Mouse (Mus musculus): ENCODE measurements around the gene Cfap52. TPM values are rescaled to one million over a fixed set of nuclear protein-coding genes. Genes with fewer than 3 reads are reported as not detected.

Gene Cfap52
- polyA plus RNA-seq, 1 experiment from 2014 or later: 1.9 TPM

- H3K27me3 ChIP-seq: no peaks in the 10 kb centered on the region
- no peak for ATAC-seq
- POLR2A ChIA-PET: no interaction called here
- in situ Hi-C loops (cut with MboI; ENCODE audit: low pct_unique_long_range_greater_than_20kb): loop anchor here (25.0 kb wide), 1 partner anchor 264 kb away; no protein-coding TSS in a partner anchor
- CTCF ChIA-PET: no interaction called here
- DNase-seq (ENCODE audit: low read depth, low spot score): no peak
- no peak for TF ChIP-seq CTCF (IDR thresholded peaks at IDR 0.05)
Observed at GRCm38 (mm10) chr11:67926348-67927055, 38.9 kb downstream of the Cfap52 start.

- H3K27me3 ChIP-seq: no peaks in the 10 kb centered on the region
- DNase-seq (ENCODE audit: low read depth, low spot score) (no peak), ATAC-seq (no peak)
- ChIA-PET CTCF (interaction anchor here (1.0 kb wide), 1 partner anchor 28 kb away, joined by 3 read pairs; no protein-coding TSS in a partner anchor), POLR2A (no interaction called here)
- in situ Hi-C loops (cut with MboI; ENCODE audit: low pct_unique_long_range_greater_than_20kb): loop anchor here (5.0 to 25.0 kb wide), 2 partner anchors 103 to 263 kb away; no protein-coding TSS in a partner anchor
- no peak for TF ChIP-seq CTCF (IDR thresholded peaks at IDR 0.05)
Observed at GRCm38 (mm10) chr11:67925000-67925399, 40.5 kb downstream of the Cfap52 start.

GRCm38 (mm10) chr11:67923720-67924119, 41.7 kb downstream of the Cfap52 start:
- DNase-seq (ENCODE audit: low read depth, low spot score): no peak
- in situ Hi-C loops (cut with MboI; ENCODE audit: low pct_unique_long_range_greater_than_20kb): loop anchor here (5.0 kb wide), 1 partner anchor 101 kb away; no protein-coding TSS in a partner anchor
- no peak for ATAC-seq
- TF ChIP-seq CTCF (IDR thresholded peaks at IDR 0.05): peak; percentile 70
- ChIA-PET CTCF (interaction anchor here (1.0 to 2.0 kb wide), 11 partner anchors 12 to 595 kb away, joined by 3 to 5 read pairs (median 4); no protein-coding TSS in a partner anchor), POLR2A (interaction anchor here (0.9 kb wide), 1 partner anchor 72 kb away, joined by 3 read pairs; no protein-coding TSS in a partner anchor)
- no peaks in the 10 kb centered on the region for H3K27me3 ChIP-seq

GRCm38 (mm10) chr11:67922755-67923125, 42.7 kb downstream of the Cfap52 start:
- peak; percentile 66 for TF ChIP-seq CTCF (IDR thresholded peaks at IDR 0.05)
- no peaks in the 10 kb centered on the region for H3K27me3 ChIP-seq
- ATAC-seq (peak; percentile 73), DNase-seq (ENCODE audit: low read depth, low spot score) (no peak)
- ChIA-PET CTCF (interaction anchor here (1.2 to 2.0 kb wide), 9 partner anchors 11 to 594 kb away, joined by 3 to 5 read pairs (median 4); no protein-coding TSS in a partner anchor), POLR2A (interaction anchor here (1.4 to 1.6 kb wide), 3 partner anchors 13 to 95 kb away, joined by 4 to 6 read pairs (median 4); no protein-coding TSS in a partner anchor)
- in situ Hi-C loops (cut with MboI; ENCODE audit: low pct_unique_long_range_greater_than_20kb): loop anchor here (5.0 kb wide), 1 partner anchor 100 kb away; no protein-coding TSS in a partner anchor

GRCm38 (mm10) chr11:67921827-67922754, 43.4 kb downstream of the Cfap52 start, which contains the start of gene Usp43:
Gene Usp43, minus strand, starts transcription at chr11:67922153.
- in situ Hi-C loops (cut with MboI; ENCODE audit: low pct_unique_long_range_greater_than_20kb): loop anchor here (5.0 kb wide), 1 partner anchor 100 kb away; no protein-coding TSS in a partner anchor
- DNase-seq (ENCODE audit: low read depth, low spot score) (no peak), ATAC-seq (peak; percentile 84)
- ChIA-PET POLR2A (interaction anchor here (1.4 to 1.6 kb wide), 3 partner anchors 12 to 95 kb away, joined by 4 to 6 read pairs (median 4); no protein-coding TSS in a partner anchor), CTCF (interaction anchor here (1.2 to 2.0 kb wide), 7 partner anchors 15 to 593 kb away, joined by 3 to 5 read pairs (median 4); no protein-coding TSS in a partner anchor)
- no peaks in the 10 kb centered on the region for H3K27me3 ChIP-seq
- peak; percentile 9 for TF ChIP-seq CTCF (IDR thresholded peaks at IDR 0.05)

- in situ Hi-C loops (cut with MboI; ENCODE audit: low pct_unique_long_range_greater_than_20kb): loop anchor here (5.0 kb wide), 1 partner anchor 99 kb away; no protein-coding TSS in a partner anchor
- peak; percentile 45 for ATAC-seq
- POLR2A ChIA-PET: interaction anchor here (1.4 to 1.6 kb wide), 3 partner anchors 11 to 94 kb away, joined by 4 to 6 read pairs (median 4); no protein-coding TSS in a partner anchor
- H3K27me3 ChIP-seq: no peaks in the 10 kb centered on the region
- CTCF ChIA-PET: interaction anchor here (1.4 kb wide), 1 partner anchor 66 kb away, joined by 5 read pairs; no protein-coding TSS in a partner anchor
- no peak for DNase-seq (ENCODE audit: low read depth, low spot score)
- TF ChIP-seq CTCF (IDR thresholded peaks at IDR 0.05): peak; percentile 82
Observed at GRCm38 (mm10) chr11:67921091-67921826, 44.2 kb downstream of the Cfap52 start.

GRCm38 (mm10) chr11:67920226-67920960, 45.1 kb downstream of the Cfap52 start:
- TF ChIP-seq CTCF (IDR thresholded peaks at IDR 0.05): no peak
- DNase-seq (ENCODE audit: low read depth, low spot score) (no peak), ATAC-seq (no peak)
- in situ Hi-C loops (cut with MboI; ENCODE audit: low pct_unique_long_range_greater_than_20kb): loop anchor here (5.0 kb wide), 1 partner anchor 98 kb away; no protein-coding TSS in a partner anchor
- ChIA-PET CTCF (interaction anchor here (1.4 to 1.5 kb wide), 2 partner anchors 23 to 65 kb away, joined by 4 to 5 read pairs; no protein-coding TSS in a partner anchor), POLR2A (no interaction called here)
- no peaks in the 10 kb centered on the region for H3K27me3 ChIP-seq

GRCm38 (mm10) chr11:67919593-67919992, 45.9 kb downstream of the Cfap52 start:
- no peak for TF ChIP-seq CTCF (IDR thresholded peaks at IDR 0.05)
- DNase-seq (ENCODE audit: low read depth, low spot score) (no peak), ATAC-seq (peak; percentile 13)
- in situ Hi-C loops (cut with MboI; ENCODE audit: low pct_unique_long_range_greater_than_20kb): no loop called here
- POLR2A ChIA-PET: no interaction called here
- H3K27me3 ChIP-seq: no peaks in the 10 kb centered on the region
- CTCF ChIA-PET: interaction anchor here (1.5 kb wide), 1 partner anchor 22 kb away, joined by 4 read pairs; no protein-coding TSS in a partner anchor
